Mouse (Mus musculus): Measurements from ENCODE around the gene Mbd5.

Gene Mbd5

DNA sequence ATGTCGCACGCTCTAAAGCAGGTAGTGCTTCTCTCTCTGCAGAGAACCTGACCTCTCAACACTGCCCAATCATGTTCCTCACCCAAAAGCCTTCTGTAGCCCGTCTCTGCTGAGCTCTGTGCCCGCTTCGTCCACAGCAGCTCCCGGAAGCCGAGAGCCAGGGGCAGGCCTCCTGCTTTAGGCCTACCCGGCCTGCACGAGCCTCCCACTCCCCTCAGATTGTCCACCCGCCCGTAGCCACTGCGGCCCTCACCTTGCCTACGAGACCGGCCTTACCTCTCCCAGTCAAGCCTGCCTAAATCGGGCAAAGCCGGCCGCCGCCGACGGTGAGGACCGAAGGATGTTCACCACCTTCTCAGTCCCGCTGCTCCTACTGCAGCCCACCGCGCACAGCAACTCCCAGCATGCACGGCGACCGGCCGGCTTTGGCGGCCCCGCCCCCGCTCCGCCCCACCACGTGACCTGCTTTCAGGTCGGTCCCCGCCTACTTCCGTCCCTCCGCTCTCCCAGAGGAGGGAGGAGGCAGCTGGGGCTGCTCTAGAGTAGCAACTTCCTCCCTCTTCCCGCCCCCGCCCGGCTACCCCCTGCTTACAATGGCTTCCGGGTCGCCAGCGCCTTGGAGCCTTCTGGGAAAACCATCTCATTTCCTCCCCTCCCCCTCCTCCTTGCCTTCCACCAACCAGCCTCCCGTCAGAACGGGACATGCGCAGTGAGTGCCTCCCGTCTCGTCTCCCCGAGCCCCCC lies at the start of gene Mbd5:
Gene Mbd5, plus strand, starts transcription at position 668 of the 744 bp plus-strand sequence.
- peak; percentile 98 for DNase-seq (ENCODE audit: low spot score)

DNA sequence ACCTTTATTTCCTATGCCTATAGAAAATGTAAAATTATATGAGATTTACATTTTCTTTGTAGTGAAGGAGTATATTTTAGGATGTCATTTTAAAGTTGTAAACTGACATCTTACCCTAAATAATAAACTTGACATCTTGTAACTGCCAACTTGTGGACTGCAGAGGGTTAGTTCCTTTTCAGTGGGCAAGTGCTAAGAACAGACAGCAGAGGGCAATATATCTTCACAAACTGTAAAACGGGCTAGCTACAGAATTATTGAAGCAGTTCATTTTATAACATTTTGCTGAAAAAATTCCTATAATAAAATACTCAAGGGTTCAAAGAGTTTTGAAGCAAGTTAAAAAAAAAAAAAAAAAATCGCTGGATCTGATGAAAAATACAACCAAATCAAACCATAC lies 40.4 kb upstream of the Mbd5 start:
- DNase-seq (ENCODE audit: low spot score): peak; percentile 50

DNA sequence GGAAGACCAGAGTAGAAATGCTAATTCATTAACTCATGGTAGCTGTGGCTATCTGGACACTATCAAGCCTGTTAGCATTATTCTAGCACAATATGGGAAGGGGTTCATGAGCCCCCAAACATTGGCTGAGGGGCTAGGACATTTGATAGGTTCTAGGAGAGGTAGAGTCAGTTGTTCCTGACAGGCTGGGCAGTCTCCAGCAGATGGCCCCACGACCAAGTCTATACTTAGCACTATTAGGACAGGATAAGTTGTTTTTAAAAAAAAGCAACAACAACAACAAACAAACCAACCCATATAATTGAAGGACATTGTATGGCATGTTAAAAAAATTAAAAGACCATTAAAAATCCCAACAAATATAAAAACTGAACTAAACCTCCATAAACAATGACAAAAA lies 35.1 kb upstream of the Mbd5 start:
- DNase-seq (ENCODE audit: low spot score): no peak

DNA sequence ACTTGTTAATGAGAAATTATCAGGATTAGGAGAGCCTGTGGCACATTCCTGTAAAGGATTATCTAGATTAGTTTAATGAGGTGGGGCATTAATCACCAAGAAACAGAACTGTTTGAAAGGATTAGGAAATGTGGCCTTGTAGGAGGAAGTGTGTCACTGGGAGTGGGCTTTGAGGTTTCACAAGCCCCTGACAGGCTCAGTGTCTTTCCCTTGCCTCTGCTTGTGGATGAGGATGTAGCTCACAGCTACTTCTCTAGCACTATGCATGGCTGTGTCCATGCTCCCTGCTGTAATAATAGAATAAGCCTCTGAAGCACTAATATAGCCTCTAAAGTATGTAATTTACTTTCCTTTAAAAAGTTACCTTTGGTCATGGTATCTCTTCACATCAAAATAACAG lies 33.5 kb upstream of the Mbd5 start:
- no peak for DNase-seq (ENCODE audit: low spot score)

DNA sequence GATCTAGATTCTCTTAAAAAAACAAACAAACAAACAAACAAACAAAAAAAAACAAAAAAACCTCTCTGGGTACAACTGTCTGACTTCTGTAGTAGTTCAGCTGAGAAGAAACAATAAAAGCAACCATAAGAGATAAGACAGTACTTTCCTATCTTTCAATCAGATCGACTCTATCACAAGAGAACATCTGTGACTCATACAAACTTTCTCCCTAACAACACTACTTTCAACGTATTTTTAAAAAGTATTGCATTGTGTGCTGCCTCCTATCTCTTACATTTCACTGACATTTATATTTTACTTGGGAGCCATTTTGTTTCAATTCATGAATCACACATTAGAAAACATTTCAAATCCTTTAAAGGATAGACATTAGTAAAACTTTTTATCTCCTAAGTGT lies 14.2 kb upstream of the Mbd5 start:
- DNase-seq (ENCODE audit: low spot score): no peak

DNA sequence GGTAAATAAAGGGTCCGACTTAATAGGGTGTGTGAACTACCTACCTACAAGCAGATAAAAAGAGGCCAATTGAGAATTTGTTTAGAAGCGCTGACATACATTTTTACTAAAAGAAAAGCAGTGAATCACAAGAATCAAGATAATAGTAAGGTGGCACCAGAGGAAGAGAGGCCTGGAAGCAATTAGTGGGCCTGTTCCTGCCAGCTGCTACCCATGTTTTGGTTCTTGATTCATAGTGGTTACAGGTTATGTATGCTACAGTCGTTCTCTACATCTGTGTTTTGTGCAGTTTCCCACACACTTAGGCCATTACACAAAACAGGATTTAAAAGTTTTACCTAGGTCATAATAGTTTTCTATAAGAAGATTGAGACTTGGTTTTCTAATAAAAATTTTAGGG lies 1.5 kb upstream of the Mbd5 start:
- DNase-seq (ENCODE audit: low spot score): peak; percentile 70

DNA sequence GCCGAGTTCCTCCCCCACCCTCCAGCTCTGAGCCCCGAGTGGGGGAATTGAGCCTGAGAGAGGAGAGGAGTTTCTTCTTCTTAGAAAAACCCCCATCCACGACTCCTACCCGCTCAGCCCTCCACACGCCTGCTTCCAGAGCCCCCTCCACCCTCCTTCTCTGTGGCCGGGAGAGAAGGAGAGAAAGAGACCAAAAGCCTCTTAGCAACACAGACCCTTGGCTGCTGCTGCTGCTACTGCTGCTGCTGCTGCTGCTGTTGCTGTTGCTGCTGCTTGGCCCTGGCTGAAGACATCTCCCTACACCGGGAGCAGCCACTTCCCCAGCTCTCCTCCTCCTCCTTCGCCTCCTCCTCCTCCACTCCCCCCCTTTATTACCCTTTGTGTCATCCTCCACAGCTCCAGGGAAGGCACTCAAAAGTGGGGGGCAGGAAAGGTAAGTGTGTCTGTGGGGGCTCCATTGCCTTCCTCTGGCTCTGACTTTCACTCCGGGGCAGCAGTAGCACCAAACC lies 489 bp downstream of the Mbd5 start:
- peak; percentile 72 for DNase-seq (ENCODE audit: low spot score)

DNA sequence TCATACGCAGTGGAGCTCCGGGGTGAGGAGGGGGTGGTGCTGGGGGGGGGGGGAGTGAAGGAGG lies 776 bp downstream of the Mbd5 start, which contains the start of gene Orc4:
Gene Orc4, minus strand, starts transcription at position 26 of the 64 bp plus-strand sequence.
- DNase-seq (ENCODE audit: low spot score): no peak

DNA sequence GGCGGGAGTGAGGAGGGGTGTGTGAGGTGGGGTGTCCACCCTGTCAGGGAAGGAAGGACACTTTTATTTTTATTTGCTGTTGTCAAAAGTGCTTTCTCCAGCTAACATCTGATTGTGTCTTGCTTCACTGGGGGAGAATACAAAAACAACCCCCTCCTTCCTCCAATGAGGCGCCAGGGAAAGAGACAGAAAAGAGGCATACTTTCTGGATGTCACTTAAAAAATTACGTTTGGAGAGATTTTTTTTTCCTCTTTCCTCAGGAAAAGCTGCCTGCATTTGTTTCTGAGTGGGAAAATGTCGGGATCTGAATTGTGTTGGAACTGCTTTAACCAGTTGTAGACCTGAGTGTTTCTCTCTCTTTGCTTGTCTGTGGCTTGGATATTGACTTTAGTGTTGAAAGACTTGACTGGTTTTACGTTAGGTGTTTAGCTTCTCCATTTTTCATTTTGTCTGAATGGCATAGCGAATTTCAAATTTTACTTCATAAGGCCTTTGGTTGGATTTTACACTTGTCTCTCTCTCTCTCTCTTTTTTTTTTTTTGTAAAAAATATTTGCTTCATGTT lies 1.1 kb downstream of the Mbd5 start:
- DNase-seq (ENCODE audit: low spot score): peak; percentile 43

DNA sequence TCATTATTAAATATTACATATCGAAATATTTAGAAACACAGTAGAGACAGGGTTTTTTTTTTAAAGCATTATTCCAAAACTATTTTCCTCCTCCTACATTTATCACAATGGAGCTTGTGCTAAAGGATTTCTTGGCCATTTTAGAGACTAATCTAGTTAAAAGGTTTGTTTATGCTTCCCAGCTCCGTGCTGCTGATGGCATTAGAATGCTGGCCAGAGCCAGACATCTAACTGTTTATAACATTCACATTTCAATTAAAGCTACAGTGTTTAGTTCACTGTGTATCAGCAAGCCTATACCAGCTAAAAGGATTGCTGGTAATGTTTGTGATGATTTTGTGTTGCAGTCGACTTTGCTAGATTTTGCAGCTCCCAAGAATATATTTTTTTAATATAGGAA lies 7.3 kb downstream of the Mbd5 start:
- peak; percentile 40 for DNase-seq (ENCODE audit: low spot score)

DNA sequence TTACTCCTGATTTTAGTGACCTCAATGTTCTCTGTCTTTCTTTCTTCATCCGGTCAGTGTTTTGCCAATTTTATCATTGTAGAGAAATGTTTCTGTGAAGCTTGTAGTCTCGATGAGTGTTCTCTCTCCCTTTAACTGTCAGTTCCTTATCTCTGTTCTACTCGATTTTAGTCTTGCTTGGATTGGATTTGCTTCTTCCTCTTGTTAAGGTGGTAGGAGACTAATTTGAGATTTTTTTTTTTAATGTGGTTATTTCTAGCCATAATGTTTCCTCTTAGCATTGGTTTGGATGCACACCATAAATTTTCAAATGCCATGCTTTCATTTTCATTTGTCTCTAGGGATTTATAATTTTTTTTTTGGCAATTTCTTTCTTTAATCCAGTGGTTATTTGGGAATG lies 29.6 kb downstream of the Mbd5 start:
- no peak for DNase-seq (ENCODE audit: low spot score)

DNA sequence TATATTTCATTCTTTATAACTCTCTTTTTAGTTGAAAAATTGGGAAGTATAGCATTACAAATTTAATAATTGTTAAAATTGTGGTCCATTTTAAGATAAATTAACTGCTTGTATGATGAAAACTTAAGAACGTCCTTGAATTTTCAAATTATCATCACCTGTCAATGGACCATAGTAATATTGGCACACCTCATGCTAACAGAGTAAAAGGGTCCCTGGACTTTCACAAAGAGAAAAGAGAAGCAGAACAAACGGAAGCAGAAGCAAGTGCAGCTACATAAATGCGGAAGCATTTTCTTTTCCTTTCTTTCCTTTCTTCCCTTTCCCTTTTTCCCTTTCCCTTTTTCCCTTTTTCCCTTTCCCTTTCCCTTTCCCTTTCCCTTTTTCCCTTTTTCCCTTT lies 41.0 kb downstream of the Mbd5 start:
- DNase-seq (ENCODE audit: low spot score): no peak

DNA sequence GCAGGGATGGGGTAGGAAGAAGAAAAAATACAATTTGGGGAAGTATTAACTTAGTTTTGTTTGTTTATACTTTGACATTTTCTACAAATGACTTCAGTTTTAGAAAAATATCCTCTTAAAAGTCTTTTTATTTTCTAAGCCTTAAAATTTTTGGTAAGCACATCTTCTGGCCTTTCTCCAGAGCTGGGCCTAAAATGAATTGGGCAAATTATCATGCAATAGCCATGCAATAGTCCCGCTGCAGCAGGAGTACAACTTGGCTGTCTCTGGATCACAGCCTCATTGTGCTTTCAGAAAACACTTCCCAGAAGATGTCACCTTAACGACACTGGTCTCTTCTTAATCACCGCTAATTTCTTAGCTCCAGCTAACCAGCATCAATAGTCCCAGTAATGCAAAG lies 91.2 kb downstream of the Mbd5 start:
- peak; percentile 54 for DNase-seq (ENCODE audit: low spot score)

DNA sequence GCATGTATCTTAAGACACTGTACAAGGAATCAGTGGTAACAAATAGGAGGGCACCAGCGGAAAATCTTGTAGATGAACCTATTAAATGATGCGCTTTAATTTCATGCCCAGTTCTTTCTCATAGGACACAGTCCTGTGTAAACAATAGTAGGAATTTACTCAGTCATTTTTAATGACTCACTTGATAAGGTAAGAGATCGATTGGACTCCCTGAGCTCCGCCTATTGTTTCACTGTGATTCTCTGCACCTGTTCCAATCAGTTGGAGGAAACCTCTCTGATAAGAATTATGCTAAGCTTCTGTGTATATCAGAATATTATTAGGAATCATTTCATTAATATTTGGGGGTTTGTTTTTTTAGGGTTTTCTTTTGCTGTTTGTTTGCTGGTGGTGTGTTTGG lies 100.7 kb downstream of the Mbd5 start:
- DNase-seq (ENCODE audit: low spot score): no peak

DNA sequence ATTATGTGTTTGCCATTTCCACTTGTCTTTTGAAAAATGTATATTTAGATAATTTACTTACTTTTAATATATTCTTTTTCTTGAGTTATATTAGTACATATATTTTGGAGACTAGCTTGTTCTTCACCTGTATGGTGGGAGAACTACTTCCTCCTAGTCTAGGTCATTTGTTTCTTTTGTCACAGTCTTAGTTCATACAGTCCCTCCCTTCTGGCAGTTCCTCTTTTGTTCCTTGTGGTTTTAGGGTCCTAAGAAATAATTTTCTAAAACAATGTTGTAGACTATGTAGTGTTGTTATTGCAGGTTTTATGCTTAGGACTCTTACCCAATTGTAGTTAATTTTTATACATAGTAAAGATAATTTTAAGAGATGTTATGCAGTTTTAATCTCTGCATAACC lies 118.6 kb downstream of the Mbd5 start:
- no peak for DNase-seq (ENCODE audit: low spot score)

DNA sequence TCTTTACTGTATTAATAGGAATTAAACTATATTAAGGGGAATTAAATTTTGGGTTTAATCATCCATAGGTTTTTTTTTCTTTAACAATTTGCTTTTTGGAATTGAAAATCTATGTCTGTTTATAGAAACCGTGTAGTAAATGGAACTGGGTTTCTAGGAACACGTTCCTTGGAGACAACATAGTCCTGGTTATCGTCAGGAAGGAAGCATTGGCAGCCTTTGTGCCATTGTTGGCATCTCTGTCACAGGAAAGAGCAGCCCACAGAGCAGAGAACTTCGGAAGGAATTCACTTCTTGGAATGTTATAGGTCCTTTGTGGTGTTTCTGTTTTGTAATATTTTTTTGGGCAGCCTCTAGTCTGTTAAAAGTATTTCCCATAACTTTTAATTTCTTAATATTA lies 135.7 kb downstream of the Mbd5 start:
- peak; percentile 43 for DNase-seq (ENCODE audit: low spot score)

DNA sequence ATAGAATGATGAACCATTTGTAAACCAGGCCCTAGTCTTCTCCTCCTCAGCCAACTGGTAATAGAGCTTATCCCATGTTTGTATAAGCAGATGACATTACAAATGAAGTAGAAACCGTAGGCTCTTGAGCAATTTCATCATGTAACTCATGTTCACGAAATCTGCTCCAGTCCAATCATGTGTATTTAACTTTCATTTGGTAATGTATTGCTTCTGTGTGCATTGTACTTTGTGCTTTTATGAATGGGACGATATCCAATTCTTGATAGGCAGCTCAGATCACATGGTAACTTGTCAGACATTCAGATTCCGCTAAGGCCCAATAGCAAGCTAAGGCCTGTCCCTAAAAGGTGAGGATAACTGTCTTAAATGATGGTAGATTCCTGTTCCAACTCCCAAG lies 141.5 kb downstream of the Mbd5 start:
- DNase-seq (ENCODE audit: low spot score): no peak

DNA sequence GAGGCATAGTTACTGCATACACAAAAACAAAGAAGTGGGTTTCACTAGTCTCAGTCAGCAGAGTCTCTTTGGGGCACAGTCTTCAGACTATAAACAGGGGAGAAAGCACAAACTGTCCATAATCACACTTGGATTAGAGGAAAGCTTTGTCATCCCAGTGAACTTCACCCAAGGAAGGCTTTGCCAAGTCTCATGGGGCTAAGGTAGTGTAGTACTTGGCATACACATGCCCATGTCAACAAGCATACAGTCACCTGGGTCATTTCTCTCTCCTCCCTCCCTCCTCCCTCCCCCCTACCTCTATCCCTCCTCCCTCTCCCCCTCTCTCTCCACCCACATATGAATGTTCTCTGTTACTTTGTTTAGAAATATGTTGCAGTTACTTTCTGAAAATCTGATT lies 147.5 kb downstream of the Mbd5 start:
- no peak for DNase-seq (ENCODE audit: low spot score)

DNA sequence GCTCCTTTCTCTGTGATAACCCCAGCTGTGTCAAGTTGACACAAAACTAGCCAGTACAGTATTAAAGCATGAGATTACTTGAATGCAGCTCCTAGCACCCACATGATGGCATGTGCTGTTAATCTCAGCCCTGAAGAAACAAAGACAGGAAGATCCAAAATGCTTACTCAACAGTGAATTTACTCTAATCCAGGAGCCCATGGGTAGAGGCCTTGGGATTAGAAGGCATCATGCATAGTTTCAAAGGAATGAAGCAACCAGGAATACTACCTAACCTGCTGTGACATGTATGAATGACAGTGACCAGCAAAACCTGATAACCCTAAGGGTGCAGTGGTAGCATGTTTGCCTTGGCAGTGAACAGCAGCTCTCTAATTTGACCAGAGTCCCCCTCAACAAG lies 159.6 kb downstream of the Mbd5 start:
- DNase-seq (ENCODE audit: low spot score): no peak

DNA sequence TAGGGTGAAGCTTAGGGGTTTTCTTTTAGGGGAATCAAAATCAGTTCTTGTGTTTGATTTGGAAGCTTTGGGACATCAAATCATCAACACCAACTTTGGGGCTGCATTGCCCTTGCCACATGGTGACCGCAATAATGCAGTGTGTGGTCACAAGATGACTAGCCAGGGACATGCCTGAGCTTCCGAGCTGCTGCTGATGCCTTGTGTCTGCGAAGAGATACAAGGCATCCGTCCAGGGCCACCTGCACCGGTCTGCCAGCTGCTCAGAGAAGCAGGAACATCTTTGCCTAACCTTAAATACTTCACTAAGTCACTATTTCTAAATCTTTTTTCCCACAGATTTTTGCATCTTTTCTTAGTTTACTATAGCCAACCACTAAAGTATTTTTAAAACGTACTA lies 170.6 kb downstream of the Mbd5 start:
- no peak for DNase-seq (ENCODE audit: low spot score)

DNA sequence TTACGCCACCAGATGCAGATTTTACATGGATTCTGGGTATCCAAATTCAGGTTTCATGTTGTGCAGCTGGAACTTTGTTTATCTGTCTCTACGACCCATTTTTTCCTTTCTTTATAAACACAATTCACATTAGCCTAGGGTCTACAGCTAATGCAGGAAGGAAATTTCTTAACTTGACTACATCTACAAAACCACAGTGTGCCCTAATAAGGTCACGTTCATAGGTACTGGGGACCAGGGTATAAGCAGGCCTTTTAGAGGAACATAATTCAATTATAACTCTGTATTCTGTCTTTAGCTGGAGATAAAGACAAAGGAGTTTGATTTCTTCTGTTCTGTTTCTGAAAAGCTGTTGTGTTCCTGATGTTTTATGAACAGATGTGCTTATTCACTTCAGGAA lies 172.3 kb downstream of the Mbd5 start:
- peak; percentile 17 for DNase-seq (ENCODE audit: low spot score)

DNA sequence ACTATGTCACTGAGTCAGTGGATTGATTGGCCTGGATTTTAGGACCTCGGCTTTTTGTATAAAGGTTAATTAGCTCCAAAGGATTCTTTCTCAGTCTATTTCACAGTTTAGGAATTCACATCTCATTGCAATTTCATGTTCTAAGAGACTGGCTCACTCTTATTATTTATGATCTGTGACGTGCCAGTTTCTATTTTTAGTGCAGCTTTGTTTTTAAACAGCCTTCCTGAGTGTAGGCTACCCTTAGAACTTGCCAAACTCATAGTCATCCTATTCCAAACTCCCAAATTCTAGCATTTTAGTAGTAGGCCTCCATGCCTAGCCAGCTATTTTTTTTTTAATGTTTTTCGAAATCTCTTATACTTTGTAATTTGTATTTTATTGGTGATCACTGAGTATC lies 192.9 kb downstream of the Mbd5 start:
- no peak for DNase-seq (ENCODE audit: low spot score)

DNA sequence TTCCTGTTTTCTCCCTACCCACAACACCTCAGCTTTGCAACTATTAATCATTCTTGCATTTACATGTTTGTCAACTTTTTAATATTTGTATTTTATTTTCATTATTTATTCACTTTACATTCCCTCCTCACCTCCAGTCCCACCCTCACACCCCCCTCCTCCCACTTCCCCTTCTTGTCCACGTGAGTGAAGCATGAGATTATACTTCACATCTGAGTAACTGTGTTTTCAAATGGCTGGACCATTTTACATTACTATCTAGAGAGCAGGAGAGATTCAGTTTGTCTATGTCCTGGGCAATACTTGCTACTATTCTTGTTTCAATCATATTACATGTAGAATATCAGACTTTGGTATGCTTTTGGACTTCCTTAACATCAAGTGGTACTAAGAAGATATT lies 204.3 kb downstream of the Mbd5 start:
- no peak for DNase-seq (ENCODE audit: low spot score)

DNA sequence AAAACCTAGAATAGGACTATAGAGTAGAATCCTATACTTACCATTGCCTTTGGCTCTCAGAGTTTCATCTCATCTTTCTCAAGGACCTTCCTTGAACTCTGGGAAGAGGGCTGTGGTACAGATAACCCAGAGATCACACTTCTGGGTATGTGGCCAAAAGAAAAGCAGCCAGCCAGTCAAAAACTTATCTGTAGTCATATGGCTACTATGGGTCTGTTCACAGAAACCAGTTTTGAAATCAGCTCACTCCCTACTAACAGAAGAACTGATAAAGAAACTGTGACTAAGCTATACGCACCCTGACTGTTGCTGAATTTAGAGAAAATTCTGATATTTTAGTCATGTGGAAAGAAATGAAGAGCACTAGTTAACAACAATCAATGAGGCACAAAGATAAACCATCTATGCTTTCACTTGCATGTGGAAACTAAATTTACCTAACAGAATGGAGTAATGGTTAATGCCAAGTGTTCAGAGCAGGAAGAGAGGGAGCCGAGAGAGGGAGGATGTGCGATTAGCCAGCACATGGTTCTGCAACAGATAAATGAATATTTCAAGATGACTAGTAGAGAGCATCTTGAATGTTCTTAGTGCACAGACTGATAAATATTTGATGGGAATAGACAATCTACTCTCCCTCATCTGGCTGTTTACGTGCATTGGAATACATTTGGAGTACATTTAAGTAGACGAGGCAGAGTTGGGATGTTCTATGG lies 211.1 kb downstream of the Mbd5 start:
- DNase-seq (ENCODE audit: low spot score): no peak
